Mouse (Mus musculus) MEL (cell line): ENCODE measurements around the gene Serpina5.

ENCODE experiments used
- MAX ChIP-seq: IDR thresholded peaks from 2 replicates; pipeline ENCODE4 v1.6.1; 2011; ENCODE audit warnings: low read length, improper control_type of control experiment
- TBP ChIP-seq: IDR thresholded peaks from 2 replicates; pipeline ENCODE4 v1.8.0; 2011; ENCODE audit warnings: low read depth, low read length, improper control_type of control experiment
- USF1 ChIP-seq: IDR thresholded peaks from 2 replicates; pipeline ENCODE4 v1.6.1; 2014; ENCODE audit warnings: low read depth, mild to moderate bottlenecking, inconsistent platforms, low read length, improper control_type of control experiment, moderate library complexity

GRCm38 (mm10) chr12:104066241-104066640 is 34.7 kb upstream of the Serpina5 start:
- TF ChIP-seq MAX (no peak), USF1 (no peak), TBP (no peak)
